Mouse (Mus musculus): ENCODE data around the gene Ctdspl.
A peak's percentile ranks its signal among the peaks of the same experiment; 100 is the strongest.

DNA sequence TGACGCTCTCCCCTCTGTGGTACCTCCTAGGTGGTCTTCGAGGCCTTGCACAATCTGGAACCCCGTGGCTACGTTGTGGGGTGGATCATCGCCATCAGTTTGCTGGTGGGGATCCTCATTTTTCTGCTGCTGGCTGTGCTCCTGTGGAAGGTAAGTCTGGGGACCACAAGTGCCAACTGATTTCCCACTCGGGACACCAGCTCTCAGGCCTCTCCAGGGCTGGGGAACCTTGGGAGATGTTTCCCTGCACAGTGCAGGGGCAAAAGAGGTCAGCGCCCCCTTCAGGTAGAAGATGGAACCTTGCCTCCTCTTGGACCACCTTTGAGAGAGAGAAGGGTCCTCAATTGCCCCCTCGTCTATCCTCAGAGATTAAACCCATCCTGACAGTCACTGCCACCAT lies 38.5 kb upstream of the Ctdspl start:
- TF ChIP-seq CTCF (IDR thresholded peaks at IDR 0.05; ENCODE audit: low read depth) (0 out of 2 replicates have a peak, but pooled peaks have one; percentile 29), EP300 (IDR thresholded peaks at IDR 0.05; ENCODE audit: low read depth) (no peak)
